ENCODE assay signal across 15 mouse cellular contexts in the genomic region with DNA sequence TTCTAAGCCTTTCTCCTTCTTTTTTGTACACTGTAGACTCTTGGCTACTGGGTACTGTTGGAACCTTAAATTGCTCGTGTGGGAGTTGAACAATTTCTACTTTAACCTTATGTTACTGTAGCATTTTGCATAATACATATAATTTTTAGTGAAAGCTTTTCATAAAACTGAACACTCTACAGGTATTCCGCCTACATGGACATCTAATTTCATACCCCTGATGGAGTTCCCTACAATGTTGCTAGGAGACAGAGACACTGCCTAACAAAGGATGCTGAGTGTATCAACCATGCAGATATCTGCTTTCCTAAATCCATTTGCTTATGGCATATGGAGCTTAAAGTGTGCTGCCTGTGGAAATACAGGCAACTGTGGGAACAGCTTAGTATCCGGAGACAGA.
A peak's percentile ranks its signal among the peaks of the same experiment; 100 is the strongest.
DNase-seq lines count a peak whose midpoint lies in the region; ATAC-seq and TF ChIP-seq lines count a peak whose summit lies in the region.
"Had no signal": no experiment of that assay in that cellular context is flagged by ENCODE, and none has a peak within 500 bp of the region (broad histone marks: within the 10 kb centered on the region; RNA-seq: fewer than 3 reads in every experiment).

No protein-coding gene starts in this region.

- DNase-seq in forebrain, postnatal 0 days, result peak; percentile 57
- DNase-seq in midbrain, postnatal 0 days (ENCODE audit: low spot score), result peak; percentile 54
- DNase-seq in layer of hippocampus, postnatal 36 days, result peak; percentile 6 to 13
- DNase-seq in telencephalon, adult 2 months (ENCODE audit: low read depth, low spot score), result peak; percentile 92
- DNase-seq: adrenal gland, postnatal 14 days; B cell, adult 2 months; heart, adult 18-20 months; heart, postnatal 14 days; kidney, adult 9 months had no signal

- 51% methylated on average over 3 of the region's 3 CpGs for WGBS in forebrain, postnatal 0 days
- WGBS in forebrain, embryonic 13.5 days, result 57% methylated on average over 3 of the region's 3 CpGs
- WGBS in midbrain, postnatal 0 days, result 49% methylated on average over 3 of the region's 3 CpGs
- 65% methylated on average over 3 of the region's 3 CpGs for WGBS in midbrain, embryonic 15.5 days
- 77% methylated on average over 3 of the region's 3 CpGs for WGBS in heart, embryonic 12.5 days

- no peaks in the 10 kb centered on the region for H3K36me3 ChIP-seq in forebrain, postnatal 0 days (ENCODE audit: insufficient read depth)
- H3K36me3 ChIP-seq in forebrain, embryonic 13.5 days (ENCODE audit: poor library complexity, severe bottlenecking), result no peaks in the 10 kb centered on the region
- no peaks in the 10 kb centered on the region for H3K36me3 ChIP-seq in midbrain, postnatal 0 days (ENCODE audit: insufficient read depth, low read length)
- H3K36me3 ChIP-seq in midbrain, embryonic 15.5 days (replicated peaks), result no peaks in the 10 kb centered on the region
- H3K36me3 ChIP-seq in heart, embryonic 12.5 days, result no peaks in the 10 kb centered on the region
- H3K36me3 ChIP-seq: liver, embryonic 12.5 days had no signal

- no peak for TF ChIP-seq CTCF in forebrain, postnatal 0 days (IDR thresholded peaks at IDR 0.05; ENCODE audit: low read depth)
- no peak for TF ChIP-seq CTCF in midbrain, postnatal 0 days (IDR thresholded peaks at IDR 0.05)

- no peak overlapping the region for H3K4me2 ChIP-seq in forebrain, postnatal 0 days (ENCODE audit: low read depth)
- no peak overlapping the region for H3K4me2 ChIP-seq in forebrain, embryonic 13.5 days
- no peak overlapping the region for H3K4me2 ChIP-seq in midbrain, postnatal 0 days (ENCODE audit: low read depth, low read length, poor library complexity, severe bottlenecking)
- H3K4me2 ChIP-seq in midbrain, embryonic 15.5 days, result no peak overlapping the region
- no peak overlapping the region for H3K4me2 ChIP-seq in heart, embryonic 12.5 days
- H3K4me2 ChIP-seq: liver, embryonic 12.5 days had no signal

- H3K27me3 ChIP-seq in forebrain, postnatal 0 days (ENCODE audit: insufficient read depth, low read length), result no peaks in the 10 kb centered on the region
- H3K27me3 ChIP-seq in forebrain, embryonic 13.5 days, result no peaks in the 10 kb centered on the region
- no peaks in the 10 kb centered on the region for H3K27me3 ChIP-seq in midbrain, postnatal 0 days (ENCODE audit: insufficient read depth, low read length)
- no peaks in the 10 kb centered on the region for H3K27me3 ChIP-seq in midbrain, embryonic 15.5 days (replicated peaks)
- H3K27me3 ChIP-seq in heart, embryonic 12.5 days (replicated peaks), result no peaks in the 10 kb centered on the region
- H3K27me3 ChIP-seq: liver, embryonic 12.5 days had no signal

- peak; percentile 89 for ATAC-seq in forebrain, postnatal 0 days
- no peak for ATAC-seq in forebrain, embryonic 13.5 days
- ATAC-seq in midbrain, postnatal 0 days (ENCODE audit: low FRiP score), result no peak
- no peak for ATAC-seq in midbrain, embryonic 15.5 days (replicated peaks)
- no peak for ATAC-seq in heart, embryonic 12.5 days (ENCODE audit: insufficient number of reproducible peaks, low FRiP score)
- ATAC-seq: liver, embryonic 12.5 days had no signal

- no peak overlapping the region for H3K4me3 ChIP-seq in forebrain, postnatal 0 days (ENCODE audit: low read depth, low read length)
- no peak overlapping the region for H3K4me3 ChIP-seq in forebrain, embryonic 13.5 days
- H3K4me3 ChIP-seq in midbrain, postnatal 0 days (ENCODE audit: low read depth, low read length), result no peak overlapping the region
- H3K4me3 ChIP-seq in midbrain, embryonic 15.5 days, result no peak overlapping the region
- no peak overlapping the region for H3K4me3 ChIP-seq in heart, embryonic 12.5 days
- H3K4me3 ChIP-seq: liver, embryonic 12.5 days; myocyte had no signal

- no peaks in the 10 kb centered on the region for H3K9me3 ChIP-seq in forebrain, postnatal 0 days (ENCODE audit: low read length)
- H3K9me3 ChIP-seq in forebrain, embryonic 13.5 days (replicated peaks), result no peaks in the 10 kb centered on the region
- no peaks in the 10 kb centered on the region for H3K9me3 ChIP-seq in midbrain, postnatal 0 days (ENCODE audit: low read length)
- H3K9me3 ChIP-seq in midbrain, embryonic 15.5 days, result no peaks in the 10 kb centered on the region
- no peaks in the 10 kb centered on the region for H3K9me3 ChIP-seq in heart, embryonic 12.5 days (replicated peaks)
- H3K9me3 ChIP-seq: liver, embryonic 12.5 days had no signal

- no peaks in the 10 kb centered on the region for H3K4me1 ChIP-seq in forebrain, postnatal 0 days (ENCODE audit: insufficient read depth)
- H3K4me1 ChIP-seq in forebrain, embryonic 13.5 days, result no peaks in the 10 kb centered on the region
- no peaks in the 10 kb centered on the region for H3K4me1 ChIP-seq in midbrain, postnatal 0 days (ENCODE audit: insufficient read depth, low read length)
- no peaks in the 10 kb centered on the region for H3K4me1 ChIP-seq in midbrain, embryonic 15.5 days
- H3K4me1 ChIP-seq in heart, embryonic 12.5 days (replicated peaks), result 0 out of 2 replicates have a peak, but pooled peaks cover 2% of the 10 kb centered on the region
- H3K4me1 ChIP-seq: liver, embryonic 12.5 days had no signal

- peak overlapping the region; percentile 57; the same call in 1 of the 2 replicates for H3K27ac ChIP-seq in forebrain, postnatal 0 days (ENCODE audit: low read depth, low read length)
- no peak overlapping the region for H3K27ac ChIP-seq in forebrain, embryonic 13.5 days
- no peak overlapping the region for H3K27ac ChIP-seq in midbrain, postnatal 0 days (ENCODE audit: low read depth, low read length)
- H3K27ac ChIP-seq in midbrain, embryonic 15.5 days, result no peak overlapping the region
- no peak overlapping the region for H3K27ac ChIP-seq in heart, embryonic 12.5 days (ENCODE audit: poor library complexity, severe bottlenecking)
- H3K27ac ChIP-seq: liver, embryonic 12.5 days; stomach, postnatal 0 days had no signal

- no peak overlapping the region for H3K9ac ChIP-seq in forebrain, postnatal 0 days
- H3K9ac ChIP-seq in forebrain, embryonic 13.5 days, result no peak overlapping the region
- no peak overlapping the region for H3K9ac ChIP-seq in midbrain, postnatal 0 days (replicated peaks; ENCODE audit: low read length, poor library complexity, severe bottlenecking)
- H3K9ac ChIP-seq in midbrain, embryonic 15.5 days, result no peak overlapping the region
- H3K9ac ChIP-seq in heart, embryonic 12.5 days, result no peak overlapping the region
- H3K9ac ChIP-seq: liver, embryonic 12.5 days had no signal

Comparison
In these comparisons a context has a peak if more than half of its experiments do, and no peak if none do; other contexts are left out.
1. DNase-seq: peak in every context shown above with its lines; median percentile 92 in telencephalon, adult 2 months; 57 in forebrain, postnatal 0 days; 54 in midbrain, postnatal 0 days; 10 in layer of hippocampus, postnatal 36 days.